Mouse (Mus musculus) ovary, postnatal 10 days (tissue): Measurements from ENCODE around the gene Def6.

Source experiments
- DNase-seq: peaks from one replicate; pipeline ENCODE4 v3.0.0; 2022; ENCODE audit warnings: low spot score

Def6 gene

DNA sequence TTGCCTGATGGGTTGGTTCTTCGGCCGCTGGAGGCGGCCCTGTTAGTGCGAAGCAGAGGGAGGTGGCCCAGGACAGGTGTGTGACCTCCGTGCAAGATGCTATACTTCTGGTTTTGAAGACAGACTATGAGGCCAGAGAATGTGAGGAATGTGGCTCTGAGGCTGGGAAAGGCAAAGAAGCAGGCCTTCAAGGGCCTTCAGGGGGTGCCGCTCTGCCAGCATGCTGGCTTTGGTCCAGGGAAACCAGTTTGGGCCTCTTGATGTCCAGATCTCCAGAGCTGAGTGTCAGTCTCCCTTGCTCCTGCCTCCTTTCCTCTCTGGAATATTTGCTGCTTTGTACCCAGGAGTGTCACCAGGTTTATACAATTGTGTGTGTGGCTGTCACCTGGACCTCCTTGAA lies 34.7 kb downstream of the Def6 start:
- no peak for DNase-seq

DNA sequence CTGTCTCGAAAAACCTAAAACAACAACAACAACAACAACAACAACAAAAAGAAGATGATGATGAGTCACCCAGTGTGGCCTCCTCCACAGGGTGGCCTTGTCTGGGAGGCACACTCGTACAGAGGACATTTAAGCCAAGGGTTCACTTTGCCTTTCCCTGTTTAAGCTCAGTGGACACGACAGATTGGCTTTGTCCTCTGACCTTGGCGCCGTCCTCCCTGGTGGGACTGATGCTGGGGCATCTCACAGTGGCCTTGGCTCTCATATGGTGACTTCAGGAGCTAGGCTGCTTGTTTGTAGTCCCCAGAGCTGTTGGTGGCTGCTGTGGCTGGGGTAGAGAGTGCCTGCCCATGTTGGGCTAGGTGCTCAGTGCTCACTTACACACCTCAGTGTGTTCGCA lies 36.6 kb downstream of the Def6 start:
- no peak for DNase-seq

DNA sequence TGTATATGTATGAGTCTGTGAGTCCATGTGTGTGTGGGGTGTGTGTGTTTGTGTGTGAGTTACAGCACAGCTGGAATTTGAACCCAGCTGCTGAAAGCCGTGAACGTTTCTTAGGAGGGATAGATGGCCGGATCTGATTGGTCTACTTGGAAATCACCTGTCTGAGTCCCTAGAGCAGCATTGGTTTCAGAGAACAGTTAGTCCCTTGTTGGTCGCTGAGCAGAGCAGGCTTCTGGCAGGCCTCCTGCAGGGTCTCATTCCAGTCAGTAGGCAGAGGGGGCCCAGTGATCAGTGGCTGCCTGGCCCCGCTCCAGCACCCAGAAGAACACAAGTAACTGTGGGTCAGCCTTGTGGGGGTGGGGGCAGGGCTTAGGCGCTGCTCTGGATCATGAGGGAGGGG lies 37.1 kb downstream of the Def6 start:
- DNase-seq: no peak

DNA sequence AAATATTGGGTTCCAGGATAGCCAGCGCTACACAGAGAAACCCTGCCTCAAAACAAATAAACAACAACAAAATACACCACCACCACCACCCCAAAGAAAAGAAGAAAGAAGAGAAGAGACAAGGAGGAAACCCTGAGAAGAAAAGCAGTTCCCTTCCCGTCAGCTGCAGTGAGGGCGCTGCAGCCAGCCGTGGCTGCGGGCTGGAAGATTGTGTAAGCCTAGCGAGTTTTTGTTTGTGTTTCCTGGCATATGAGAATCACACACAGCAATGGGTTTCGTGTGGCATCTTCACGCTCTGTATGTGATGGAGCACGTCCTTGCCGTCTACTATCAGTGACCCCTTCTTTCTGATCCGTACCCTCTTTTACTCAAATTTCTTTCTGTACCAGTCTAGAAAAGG lies 39.1 kb downstream of the Def6 start:
- no peak for DNase-seq

DNA sequence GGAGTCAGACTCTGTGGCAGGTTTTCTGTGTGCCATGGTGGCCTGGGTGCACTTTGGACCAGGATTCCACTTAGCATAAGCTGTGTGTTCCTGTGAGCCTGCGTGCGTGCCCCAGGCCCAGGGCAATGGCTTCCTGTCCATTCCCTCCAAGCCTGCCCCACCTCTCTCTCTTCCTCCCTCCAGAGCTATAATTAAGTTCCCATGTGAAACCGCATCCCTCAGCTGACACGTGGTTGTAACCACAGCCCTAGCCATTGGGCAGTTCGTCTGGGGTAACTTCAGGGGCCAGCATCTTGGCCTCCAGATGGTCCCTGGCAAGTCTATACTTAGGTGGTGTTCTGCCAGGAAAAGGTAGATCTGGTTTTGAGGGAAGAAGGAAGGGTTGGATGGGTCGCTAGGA lies 40.0 kb downstream of the Def6 start:
- DNase-seq: no peak

DNA sequence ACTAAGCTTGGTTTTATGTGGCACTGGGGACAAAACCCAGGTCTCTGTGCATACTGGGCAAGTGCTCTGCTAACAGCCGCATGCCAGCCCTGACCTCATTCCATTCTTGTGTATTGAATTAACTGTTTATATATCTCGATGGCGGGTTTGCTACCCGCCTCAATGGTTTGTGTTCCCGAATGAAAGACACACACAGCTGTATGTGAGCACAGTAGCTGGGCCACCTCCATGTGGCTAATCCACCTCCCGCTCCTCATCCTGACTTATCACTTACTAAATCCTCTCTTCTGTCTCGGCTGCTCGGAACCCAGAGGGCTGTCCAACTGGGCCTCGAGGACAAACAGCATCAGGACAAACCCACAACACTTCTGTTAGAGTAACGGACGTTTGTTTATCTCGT lies 41.5 kb downstream of the Def6 start:
- DNase-seq: no peak

DNA sequence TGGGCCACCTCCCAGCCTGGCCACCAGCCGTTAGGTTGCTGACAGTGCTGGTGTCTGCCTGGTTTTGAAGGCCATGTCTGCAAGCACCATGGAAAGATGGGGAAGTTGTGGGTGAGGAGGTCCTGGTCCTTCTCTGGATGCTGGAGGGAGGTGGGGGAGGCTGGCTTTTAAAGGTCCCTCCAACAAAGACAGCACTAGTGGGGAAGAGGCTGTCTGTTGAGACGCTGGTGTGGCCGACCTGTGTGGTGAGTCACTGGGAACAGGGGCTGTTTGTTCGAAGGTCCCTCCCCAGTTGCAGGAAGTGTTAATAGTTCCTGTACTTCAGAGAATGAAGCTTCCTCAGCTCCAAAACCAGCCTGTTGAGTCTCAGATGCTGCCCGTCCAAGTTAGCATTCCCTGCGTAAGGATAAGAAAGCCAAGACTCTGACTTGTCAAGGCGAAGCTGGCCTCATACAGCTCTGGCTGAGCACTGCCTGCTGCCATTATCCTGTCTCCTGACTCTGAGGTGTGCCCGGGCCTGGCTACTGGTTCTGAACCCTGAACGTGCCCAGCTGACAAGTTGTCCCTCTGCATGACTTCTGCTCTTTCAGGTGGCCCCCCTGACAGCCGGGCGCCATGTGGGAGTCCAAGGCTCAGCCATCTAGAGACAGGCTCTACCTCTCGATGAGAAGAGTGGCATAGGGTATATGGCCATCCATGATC lies 44.2 kb downstream of the Def6 start:
- no peak for DNase-seq

DNA sequence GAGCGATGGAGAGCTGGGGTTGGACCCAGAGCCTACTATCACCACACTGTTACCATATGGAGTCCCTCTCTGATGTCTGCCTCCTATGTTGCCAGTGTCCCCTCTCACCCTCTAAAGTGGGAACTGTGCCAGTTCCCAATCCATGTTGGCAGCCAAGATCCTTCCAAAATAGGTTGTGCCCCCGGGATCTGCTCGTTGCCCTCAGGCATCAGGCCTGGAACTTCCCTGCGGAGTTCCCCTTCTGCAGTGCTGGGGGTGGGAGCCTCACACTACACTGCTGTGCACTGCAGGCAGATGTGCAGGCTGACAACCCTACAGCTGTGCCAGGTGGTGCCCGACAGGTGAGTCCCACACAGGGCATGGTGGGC lies 44.7 kb downstream of the Def6 start:
- DNase-seq: no peak

DNA sequence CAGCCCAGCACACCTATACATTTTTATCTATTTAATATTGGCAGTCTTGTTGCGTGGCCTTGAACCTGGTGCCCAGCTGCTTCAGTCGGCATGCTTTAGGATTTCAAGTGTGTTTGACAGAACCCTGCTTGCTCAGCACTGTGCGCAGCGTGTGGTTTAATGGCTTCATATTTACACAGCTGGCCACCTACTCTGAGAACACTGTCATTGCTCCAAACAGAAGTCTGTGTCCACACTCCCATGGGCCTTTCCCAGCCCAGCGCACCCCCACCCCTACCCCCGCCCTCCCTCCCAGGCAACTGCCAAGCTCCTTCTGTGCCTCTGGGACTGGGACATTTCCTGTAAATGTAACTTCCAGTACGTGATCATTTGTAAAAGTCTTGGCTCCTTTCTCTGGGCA lies 45.6 kb downstream of the Def6 start:
- no peak for DNase-seq

DNA sequence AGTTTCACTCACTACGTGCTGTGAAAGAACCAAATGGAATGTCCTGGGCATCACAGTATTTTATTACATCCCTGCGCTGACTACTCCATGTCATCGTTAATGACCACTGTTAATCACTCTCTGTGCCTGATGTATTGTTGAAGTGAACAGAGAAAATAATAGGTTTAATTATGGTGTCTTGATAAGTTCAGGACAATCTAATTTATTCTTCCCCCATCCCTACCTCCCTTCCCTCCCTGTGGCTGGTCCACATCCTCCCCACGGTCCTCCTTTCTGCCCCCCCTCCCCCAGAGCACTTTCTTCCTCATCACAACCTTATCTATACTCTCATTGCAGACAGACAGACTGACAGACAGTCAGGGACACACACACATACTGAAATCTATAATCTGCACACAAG lies 47.2 kb downstream of the Def6 start:
- no peak for DNase-seq

DNA sequence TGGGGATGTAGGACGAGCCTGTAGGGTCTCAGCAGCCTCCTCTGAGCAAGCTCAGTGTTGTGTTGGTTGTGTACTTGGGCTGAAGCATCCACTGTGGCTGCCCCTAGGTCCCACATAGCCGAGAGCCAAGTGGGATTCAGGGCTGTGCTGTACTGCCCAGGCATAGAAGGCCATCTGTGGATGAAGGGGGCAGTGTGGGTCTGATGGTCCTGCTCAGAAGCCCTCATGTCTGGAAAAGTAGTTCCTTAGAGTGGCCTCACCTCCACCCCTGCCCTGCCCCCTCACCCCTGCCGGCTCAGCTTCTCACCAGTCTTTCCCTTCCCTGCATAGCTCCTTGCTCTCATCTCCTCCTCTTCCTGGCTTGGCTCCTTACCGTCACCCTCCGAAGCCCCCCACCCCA lies 48.1 kb downstream of the Def6 start:
- DNase-seq: no peak

DNA sequence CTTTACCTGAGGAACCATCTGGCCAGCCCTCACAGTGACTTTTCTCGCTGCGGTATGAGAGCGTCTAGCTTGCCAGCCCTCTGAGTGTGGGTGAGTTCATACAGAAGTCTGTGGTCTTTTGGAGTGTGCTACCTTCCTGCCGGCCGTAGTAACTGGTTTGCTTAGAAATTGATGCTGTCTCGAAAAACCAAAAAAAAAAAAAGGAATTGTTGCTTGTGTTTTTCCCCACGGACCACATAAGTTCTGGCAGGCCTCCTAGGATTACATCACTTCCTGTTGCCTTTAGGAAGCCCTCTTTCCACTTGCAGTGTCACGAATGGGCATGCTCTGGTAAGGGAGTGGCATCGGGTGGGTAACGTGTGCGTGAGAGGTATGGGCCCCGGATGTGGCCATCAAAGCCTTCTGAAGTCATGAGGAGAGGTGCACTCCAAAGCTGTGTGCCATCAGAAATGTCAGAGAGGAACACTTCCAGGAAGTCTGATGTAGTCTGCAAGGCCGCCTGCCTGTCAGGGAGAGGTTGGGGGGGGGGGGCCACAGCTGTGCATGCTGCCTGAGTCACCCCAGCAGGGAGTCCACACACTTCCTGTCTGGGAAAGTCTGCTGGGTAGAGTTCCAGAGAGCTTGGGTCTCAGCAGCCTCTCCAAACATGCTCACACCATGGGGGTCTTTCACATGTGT lies 49.2 kb downstream of the Def6 start:
- DNase-seq: no peak

DNA sequence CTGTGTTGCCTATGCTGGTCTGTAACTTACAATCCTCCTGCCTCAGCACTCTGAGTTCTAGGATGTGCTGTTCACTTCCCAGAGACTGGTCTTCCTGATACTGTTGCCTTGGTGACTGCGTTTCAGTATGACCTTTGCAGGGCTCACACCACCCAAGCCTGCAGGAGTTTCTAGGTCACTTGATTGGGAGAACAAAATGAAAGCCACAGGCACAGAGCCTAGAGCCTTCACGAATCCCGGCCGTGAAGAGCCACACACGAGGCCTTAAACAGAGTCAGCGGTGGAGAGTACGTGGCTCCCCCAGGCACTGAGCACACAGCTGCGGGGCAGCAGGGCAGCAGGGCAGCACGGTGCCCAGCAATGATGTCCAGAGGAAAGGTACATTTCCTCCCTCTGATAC lies 50.7 kb downstream of the Def6 start:
- no peak for DNase-seq

DNA sequence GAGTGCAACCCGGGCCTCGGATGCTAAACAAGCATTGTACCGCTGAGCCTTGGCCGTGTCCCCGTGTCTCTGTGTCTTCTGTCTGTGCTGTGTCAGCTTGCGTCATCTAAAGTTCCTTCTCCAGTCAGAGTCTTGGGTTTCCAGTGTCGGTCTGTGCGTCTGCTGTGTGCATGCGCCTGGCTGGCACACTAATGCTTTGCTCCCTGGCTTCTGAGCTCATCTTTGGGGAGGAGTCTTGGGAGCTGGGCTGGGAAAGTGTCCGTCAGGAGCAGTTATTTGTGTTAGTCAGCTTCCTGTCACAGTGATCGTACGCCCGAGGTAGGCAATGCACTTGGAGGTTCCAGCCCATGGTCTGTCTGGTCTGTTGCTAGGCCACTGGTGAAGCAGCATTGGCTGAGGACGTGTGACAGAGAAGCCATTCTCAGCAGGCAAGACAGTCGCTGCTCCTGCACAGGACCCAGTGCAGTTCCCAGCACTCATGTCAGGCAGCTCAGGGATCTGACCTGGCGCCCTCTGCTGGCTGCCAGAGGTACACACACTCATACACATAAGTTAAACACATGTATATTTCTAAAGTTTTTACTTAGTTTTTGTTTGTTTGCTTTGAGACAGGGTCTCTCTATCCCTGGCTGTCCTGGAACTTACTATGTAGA lies 52.4 kb downstream of the Def6 start:
- no peak for DNase-seq

DNA sequence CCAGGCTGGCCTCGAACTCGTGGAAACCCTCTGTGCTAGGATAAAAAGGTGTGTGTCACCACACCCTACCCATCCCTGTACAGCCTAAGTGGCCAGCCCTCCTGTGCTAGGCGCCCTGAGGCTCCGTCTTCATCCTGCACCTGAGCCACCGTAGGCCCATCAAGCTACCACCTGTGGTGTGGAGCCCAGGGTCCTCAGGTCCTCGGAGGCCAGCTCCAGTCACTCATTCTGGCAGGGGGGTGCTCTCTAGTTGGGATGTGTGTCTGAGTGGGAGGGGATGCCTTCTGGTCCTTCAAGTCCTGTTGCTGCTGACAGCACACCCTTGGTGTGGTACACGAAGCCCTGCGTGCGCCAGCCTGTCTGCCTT lies 52.9 kb downstream of the Def6 start:
- DNase-seq: no peak

DNA sequence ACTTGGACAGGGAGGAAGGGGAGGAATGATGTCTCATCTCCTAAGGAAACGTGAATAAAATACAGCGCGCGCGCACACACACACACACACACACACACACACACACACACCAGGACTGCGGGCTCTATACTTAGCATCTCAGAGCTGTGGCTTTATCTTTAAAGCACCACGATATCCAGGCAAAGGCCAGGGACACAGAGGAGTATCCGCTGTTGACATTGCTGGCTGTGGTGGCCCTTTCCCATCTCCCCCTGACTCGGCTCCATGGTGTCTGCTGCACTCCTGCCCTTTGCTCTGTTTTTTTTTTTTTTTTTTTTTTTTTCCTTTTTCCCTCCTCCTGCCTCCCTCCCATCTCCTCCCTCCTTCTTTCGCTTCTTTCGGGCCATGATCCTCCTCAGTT lies 54.2 kb downstream of the Def6 start:
- no peak for DNase-seq

DNA sequence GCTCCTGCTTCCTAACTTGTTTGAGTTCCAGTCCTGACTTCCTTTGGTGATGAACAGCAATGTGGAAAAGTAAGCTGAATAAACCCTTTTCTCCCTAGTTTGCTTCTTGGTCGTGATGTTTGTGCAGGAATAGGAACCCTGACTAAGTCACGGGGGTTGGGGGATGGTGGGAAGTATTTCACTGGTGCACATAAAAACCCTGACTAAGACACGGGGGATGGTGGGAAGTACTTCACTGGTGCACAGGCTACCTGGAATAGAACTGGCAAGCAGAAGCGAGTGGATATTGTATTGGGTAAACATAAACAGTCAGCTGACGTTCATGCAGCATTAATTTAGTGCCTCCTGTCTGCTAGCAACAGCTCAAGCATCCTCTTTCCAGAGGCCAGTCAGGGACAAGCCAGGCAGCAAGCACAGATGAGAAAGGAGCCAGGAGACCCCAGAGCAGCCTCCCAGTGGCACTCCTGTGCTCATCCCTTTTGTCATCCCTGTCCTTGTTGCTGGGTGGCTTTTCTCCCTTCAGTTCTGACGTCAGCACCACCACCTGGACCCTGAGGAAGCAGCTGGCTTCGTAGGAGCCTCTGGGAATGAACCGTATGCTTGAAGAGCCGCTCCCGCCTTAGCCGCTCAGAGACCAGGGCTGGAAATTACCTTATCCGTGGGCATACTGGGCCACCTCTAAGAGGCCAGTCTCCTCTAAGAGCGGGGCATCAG lies 55.8 kb downstream of the Def6 start:
- DNase-seq: no peak

DNA sequence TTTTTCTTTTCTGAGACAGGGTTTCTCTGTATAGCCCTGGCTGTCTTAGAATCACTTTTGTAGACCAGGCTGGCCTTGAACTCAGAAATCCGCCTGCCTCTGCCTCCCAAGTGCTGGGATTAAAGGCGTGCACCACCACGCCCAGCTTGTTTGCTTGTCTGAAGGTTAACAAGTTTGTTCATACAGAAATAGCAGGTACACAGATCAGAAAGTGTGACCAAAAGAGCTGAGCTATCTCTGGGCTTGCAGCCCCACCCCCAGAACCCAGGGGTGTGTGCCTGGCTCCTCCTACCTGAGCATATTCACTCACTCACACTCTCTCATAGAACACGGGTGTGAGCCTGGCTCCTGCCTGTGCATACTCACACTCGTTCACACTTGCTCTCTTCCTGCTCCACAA lies 59.7 kb downstream of the Def6 start:
- no peak for DNase-seq

DNA sequence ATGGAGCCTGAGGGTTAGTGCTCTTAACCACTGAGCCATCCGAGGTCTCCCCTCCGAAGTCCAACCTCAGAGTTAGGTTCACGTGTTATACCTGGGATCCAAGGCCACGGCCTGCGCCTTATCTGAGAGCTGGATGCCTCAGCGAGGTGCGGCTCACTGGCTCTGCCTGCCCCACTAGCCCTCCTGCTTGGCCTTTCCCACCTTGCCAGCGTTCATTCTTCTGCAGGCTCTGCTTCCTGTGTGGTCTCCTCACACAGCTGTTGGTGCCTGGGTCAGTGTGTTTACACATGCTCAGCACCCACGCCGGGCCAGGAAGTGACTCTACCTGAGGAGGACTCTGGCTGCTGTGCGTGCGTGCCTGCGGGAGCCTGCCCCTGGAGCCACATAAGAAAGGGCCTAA lies 62.6 kb downstream of the Def6 start:
- no peak for DNase-seq

DNA sequence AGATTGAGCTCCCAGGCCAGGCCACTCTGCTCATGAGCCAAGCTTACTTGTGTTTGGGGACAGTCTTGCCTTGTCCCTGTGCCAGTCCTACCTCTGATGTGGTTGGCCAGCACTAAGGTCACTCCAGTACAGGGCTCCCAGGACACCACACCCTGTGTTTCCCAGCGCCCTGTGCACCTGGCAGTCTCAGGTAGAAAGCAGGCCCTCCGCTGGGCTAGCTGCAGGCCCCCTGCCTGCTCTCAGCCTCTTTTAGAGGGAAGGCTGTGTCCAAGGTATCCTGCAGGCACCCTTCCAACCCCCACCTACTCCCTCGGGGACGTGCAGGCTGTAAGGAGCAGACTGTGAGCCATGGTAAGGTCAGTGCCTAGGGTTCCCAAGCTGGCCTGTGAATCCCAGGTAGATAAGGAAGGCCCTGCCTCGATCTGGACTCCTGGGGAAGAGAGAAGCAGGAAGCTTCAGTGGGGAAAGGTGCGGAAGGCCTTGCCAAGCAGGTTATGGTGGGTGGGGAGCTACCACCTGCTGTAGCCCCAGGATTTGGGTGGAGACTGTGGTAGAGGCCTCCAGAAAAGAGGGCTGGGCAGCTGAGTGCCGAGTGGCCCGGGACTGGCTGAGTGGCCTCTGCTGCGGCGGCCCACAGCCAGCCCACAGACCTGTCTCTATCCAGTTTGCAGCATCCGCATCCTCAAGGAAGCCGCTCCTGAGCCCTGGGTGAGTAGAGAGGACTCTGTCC lies 64.1 kb downstream of the Def6 start:
- no peak for DNase-seq

DNA sequence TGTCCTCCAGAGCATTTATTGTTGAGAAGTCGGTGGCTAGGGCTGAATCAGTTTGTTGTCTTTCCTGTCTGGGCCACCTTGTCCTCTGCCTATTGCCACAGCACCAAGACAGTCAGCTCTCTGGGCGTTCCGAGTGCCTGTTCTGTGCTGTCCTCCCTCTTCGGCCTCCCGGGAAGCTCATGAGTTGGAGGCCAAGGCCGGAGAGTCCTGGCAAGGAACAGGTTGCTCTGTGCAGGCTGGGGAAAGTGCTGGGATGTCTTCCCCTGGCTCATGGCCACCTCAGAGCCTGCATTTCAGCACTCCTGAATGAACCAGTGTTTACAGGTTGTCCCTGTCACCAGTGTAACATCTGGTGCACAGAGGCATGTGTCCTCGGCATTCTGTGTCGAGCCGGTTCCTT lies 64.7 kb downstream of the Def6 start:
- no peak for DNase-seq

DNA sequence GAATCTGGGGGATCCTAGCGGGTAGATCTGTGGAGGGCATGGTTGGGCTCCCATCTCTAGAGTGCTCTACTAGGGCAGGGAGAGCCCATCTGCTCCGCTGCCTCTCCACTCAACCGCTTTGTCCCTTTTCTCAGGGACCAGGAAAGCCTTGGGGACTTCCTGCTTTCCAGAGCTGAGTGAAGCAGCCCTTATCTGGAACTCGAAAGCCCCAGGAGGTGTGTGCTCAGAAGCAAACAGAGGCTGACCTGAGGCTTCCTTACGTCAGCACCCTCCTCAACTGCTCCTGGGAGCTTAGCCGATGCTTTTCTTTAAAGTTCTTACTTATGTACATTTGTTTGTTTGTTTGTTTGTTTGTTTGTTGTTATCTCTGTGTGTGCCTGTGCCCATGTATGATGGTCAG lies 65.3 kb downstream of the Def6 start:
- DNase-seq: no peak

DNA sequence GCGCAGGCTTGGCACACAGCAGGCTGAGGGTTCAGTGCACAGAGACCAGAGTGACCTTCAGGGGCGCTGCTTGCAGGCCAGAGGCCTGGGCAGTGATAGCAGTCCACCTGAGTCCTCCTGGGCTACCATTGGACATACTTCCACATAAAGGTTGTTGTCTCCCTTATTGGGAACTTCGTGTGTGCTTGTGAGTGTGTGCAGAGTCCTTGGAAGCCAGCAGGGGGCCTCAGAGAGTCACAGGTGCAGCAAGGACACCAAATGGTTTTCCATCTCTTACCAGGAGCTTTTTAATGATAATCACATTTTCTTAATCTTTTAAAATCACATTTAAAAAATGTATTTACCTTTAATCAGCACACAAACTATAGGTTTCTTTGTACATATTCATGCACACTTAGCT lies 67.2 kb downstream of the Def6 start:
- DNase-seq: no peak
